Mouse (Mus musculus) right cerebral cortex, postnatal 14 days (tissue): ENCODE data around the gene Zc3hav1.
"Not testable (repeated sequence)": the region's sequence is repeated elsewhere in the genome, so short reads cannot be mapped to it uniquely, and the experiment has no call there.

Source experiments
- DNase-seq: peaks from one replicate; pipeline ENCODE4 v3.0.0; 2022

Zc3hav1 gene

DNA sequence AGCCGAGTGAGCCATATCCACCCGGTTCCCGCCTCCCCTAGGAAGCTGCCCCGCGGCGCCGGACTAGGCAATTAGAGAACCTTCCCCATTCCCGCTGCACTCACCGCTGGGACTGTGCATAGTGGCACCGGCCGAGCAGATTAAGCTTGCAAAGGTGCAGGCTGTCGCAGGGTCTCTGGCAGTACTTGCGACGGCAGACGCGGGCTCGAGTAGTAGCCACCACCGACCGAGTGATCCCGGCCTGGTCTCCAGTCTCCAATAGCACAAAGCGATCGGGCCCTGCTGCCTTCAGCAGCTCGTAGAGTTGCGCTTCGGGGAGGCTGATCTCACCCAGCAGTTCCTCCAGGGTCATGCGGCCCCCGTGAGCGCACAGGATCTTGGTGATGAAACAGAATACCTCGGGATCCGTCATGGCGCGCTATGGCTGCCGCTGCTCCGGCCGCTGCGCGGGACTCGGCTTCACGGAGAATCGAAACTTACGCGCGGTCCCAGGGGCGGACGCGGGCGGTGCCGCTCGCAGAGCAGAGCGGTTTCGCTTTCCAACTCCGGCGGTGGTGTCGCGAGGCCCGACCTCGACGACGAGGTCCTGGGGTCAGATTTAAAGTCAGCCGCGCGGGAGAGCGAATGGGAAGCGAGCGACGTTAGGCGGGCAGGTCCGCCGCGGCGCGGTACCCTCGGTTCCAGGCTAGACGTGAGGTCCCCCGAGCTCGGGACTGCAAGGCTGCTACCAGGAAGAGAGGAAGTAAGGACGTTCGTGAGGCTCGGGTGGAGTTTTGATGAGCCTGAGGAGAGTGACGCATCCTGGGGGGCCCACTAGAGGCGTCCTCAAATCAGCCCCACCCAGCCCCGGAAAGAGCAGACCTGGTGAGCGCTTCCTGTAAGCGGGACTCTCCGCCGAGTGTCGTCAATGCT lies at the start of gene Zc3hav1:
Gene Zc3hav1, minus strand, starts transcription at position 793 of the 912 bp plus-strand sequence.
- peak; percentile 39 for DNase-seq

DNA sequence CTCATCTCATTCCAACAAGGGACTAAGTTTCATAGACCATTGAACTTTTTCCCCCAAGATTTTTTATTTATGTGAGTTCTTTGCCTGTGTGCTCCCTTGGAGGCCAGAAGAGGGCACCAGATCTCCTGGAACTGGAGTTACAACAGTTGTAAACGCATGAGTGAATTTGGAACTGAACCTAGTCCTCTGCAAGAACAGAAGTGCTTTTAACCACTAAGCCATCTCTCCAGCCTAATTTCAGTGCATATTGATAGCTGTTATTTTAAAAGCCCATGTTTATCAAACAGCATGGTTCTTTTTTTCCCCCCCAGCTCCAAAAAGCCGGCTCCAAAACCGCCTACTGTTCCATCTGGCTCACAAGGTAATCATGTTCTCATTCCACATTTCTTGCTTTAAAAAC lies 35.3 kb upstream of the Zc3hav1 start:
- peak; percentile 5 for DNase-seq

DNA sequence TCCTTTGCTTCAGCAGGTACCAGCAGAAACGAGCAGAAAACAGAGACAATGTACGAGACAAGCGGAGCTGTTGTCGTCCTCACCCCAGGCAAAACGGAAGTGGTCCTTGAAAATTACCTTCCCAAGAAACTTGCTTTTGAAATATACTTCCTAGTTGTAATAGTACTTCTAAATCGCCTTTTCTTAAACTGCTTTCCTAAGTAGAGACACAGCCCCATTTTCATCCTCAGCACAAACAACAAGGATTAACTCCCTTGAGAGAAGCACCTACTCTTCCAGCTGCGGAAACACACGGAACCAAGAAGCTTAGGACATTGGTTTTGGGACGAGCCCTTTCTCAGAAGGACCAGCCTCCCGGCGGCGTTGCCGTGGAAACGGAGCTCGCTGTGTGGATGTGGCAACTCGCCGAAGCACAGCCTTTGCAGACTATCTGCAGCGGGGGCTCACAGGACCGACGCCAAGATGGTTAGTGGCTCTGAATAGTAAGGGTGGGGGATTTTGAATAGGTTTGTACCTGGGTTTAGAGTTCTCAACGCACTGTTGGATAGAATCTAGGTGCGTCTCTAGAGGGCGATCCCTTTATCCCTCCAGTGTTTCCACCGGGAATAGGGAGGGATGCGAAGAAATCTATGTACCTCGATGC lies 26.8 kb upstream of the Zc3hav1 start, which contains the start of gene Ttc26:
Gene Ttc26, plus strand, starts transcription at position 341 of the 643 bp plus-strand sequence.
- peak; percentile 87 for DNase-seq

DNA sequence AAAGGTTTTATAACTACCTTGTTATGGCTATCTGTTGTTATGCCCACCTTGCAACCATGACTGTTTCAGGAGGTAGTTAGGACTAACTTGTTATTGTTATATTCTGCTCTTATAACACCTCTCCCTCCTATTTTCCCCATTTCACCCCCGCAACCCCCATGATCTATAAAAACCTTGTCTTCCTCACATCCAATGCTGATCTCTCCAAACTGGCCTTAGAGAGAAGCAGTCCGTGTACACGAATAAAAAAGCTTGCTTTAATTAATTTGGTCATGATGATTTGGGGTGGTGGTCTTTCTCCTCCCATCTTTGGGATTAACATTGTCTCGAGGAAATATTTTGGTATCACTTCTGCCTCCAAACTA lies 26.3 kb upstream of the Zc3hav1 start:
- DNase-seq = no peak

DNA sequence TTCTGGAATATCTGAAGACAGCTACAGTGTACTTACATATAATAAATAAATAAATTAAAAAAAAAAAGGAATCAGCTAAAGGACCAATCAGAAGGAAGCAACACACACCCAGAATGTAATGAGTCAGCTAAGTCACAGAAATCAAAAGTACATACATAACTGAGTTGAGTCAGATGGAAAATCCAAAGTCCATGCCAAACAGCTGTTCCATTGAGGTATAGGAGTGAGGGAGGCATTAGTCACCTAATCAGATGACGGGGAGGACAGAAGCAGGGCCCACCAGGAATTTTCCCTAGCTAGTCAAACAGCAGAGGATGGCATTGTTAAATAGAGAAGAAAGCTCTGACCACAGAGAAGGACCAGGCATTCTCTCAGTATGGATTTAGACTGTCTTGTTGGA lies 19.9 kb upstream of the Zc3hav1 start:
- DNase-seq = no peak

- DNase-seq = no peak
Measured at GRCm38 (mm10) chr6:38369945-38370344, 15.5 kb upstream of the Zc3hav1 start.

DNA sequence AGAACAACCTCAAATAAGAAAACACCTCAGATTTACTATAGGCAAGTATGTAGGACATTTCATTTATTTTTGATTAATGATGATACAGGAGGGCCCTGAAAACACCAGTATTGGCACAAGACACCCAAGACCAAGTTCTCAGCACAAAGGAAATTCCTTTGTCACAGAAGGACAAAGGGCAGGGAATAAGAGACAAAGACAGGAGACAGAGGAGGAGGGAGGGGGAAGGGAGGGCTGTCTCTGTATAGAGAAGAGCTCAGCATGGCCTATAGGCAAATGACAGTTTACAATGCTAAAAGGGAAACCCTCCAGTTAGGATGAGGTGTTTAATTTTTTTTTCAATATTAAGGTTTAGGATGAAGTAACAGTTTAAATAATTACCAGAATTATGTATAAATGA lies 9.7 kb upstream of the Zc3hav1 start:
- no peak for DNase-seq

- no peak for DNase-seq
Measured at GRCm38 (mm10) chr6:38363370-38363769, 9.0 kb upstream of the Zc3hav1 start.

DNA sequence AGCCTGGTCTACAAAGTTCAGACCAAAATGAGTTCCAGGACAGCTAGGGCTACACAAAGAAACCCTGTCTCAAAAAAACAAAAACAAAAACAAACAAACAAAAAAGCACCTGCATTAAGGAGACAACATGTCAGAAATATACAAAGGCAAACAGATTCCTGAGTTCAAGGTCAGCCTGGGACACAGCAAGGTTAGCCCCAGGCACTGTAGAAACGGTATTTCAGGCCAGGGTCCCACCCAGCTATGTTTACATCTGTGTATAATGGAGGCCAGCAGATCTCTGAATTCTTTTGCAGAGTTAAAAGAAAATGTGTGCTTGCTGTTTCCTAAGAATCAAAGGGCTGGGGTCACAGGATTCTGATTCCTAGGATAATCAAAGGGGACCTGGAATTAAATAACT lies 7.5 kb upstream of the Zc3hav1 start:
- no peak for DNase-seq

GRCm38 (mm10) chr6:38361065-38361464 lies 6.7 kb upstream of the Zc3hav1 start:
- DNase-seq = no peak

DNA sequence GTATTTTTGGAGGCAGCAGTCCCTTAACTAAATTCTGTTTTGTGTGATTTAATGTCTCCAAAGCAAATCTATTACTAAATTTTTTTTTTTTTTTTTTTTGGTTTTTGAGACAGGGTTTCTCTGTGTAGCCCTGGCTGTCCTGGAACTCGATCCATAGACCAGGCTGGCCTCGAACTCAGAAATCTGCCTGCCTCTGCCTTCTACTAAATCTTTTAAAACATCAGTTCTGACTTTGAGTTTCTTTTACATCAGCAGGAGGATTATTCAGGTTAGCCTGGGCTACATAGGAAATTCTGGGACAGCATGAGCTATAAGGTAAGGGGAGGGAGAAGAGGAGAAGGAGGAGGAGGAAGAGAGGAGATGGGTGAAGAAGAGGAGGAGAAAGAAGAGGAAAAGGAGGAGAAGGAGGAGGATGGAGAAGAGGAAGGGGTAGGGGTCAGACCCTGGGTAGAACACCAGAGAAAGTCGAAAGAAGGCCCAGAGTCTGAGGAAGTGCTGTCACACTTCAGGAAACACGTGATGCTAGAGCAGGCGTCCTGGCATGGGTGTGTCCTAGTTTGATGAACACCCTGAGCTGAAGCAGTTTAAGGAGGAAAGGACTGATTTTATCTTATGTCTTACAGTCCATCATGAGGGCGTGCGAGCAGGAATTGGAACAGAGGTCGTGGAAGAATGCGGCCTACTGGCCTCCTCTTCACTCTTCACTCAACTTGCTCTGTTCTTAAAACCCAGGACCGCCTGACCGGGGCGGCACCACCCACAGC lies 5.5 kb upstream of the Zc3hav1 start:
- no peak for DNase-seq

DNA sequence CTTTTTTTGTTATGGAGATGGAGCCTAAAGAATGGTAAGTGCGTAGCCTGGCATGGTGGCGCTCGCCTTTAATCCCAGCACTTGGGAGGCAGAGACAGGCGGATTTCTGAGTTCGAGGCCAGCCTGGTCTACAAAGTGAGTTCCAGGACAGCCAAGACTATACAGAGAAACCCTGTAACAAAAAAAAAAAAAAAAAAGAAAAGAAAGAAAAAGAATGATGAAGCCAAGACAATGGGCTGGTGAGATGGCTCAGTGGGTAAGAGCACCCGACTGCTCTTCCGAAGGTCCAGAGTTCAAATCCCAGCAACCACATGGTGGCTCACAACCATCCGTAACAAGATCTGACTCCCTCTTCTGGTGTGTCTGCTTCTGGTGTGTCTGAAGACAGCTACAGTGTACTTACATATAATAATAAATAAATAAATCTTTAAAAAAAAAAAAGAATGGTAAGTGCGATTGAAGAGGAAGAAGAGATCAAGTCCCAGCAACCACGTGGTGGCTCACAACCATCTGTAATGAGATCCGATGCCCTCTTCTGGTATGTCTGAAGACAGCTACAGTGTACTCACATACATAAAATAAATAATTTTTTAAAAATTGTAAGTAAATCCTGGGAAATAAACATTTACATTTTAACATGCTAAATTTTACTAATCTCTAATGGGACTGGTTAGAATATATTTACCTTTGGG lies 4.8 kb upstream of the Zc3hav1 start:
- not testable (repeated sequence) for DNase-seq

- no peak for DNase-seq
Measured at GRCm38 (mm10) chr6:38358253-38359027, 4.0 kb upstream of the Zc3hav1 start.

GRCm38 (mm10) chr6:38357603-38358252 lies 3.3 kb upstream of the Zc3hav1 start:
- DNase-seq = no peak

DNA sequence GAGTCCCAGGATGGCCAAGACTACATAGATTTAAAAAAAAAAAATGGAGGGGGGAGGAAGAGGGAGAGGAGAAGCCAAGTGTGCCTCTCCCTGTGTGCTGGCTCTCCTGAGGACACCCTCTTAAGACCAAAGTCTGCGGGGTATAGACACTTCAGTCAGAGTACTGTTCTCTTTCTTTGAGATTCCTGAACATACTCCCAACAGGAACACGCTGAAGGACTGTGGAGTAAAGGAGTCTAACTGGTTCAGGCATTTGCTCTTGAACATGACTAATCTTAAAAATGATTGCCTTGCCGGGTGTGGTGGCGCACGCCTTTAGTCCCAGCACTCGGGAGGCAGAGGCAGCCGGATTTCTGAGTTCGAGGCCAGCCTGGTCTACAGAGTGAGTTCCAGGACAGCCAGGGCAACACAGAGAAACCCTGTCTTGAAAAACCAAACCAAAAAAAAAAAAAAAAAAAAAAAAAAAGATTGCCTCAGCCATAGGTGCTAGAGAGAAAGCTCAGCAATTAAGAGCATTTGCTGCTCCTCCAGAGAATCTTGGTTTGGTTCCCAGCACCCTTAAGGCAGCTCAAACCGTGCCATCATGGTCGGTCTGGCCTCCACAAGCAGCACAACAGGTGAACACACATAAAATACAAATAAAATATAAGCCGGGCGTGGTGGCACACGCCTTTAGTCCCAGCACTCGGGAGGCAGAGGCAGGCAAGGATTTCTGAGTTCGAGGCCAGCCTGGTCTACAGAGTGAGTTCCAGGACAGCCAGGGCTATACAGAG lies 2.4 kb upstream of the Zc3hav1 start:
- not testable (repeated sequence) for DNase-seq

DNA sequence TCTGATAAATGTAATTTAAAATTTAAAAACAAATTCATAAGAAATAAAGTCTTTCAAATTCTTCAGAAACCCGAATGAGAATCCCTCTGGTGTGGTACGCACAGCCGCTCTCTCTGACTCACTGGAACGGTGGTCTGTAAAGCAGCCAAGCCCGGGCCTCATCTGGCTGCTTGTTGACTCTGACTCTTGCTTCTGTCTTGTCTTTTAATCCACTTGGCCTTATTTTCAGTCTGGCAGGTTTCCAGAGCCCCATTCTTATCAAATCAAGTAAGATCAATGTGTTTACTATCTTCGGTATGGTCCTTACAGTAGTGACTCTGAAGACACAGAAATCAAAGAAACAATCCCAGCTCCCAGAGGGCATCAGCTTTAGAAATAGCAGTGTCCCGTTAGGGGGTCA lies 1.5 kb upstream of the Zc3hav1 start:
- DNase-seq = no peak

- DNase-seq = no peak
Measured at GRCm38 (mm10) chr6:38355354-38355823, 986 bp upstream of the Zc3hav1 start.

DNA sequence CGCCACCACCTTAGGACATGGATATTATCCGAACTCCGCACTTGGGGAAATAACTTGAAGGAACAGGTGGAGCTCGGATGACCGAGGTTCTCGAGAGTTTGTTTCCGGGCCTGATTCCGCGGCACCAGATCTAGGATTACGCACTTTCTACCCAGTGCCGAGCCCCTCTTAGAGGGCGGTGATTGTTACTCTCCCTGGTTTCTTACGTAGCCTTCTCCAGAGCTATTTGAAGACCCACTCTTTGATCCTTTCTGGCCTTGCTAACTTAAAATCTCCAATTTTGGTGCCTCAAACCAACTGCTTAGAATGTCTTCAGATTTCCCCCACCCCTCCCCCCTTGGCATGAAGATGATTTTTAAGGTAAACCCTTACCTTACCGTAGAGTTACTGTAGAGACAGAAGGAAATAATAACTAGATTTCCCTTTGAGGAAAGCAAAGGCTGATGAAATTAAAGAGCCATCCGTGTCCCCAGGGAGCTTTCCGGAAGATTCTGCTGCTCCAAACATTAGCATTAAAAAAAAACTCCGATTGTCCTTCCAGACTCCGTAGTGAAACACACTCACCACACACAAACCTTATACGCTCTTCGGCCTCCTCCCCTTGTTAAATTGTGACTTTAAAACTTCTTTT lies 435 bp upstream of the Zc3hav1 start:
- DNase-seq = no peak

GRCm38 (mm10) chr6:38353181-38353580 lies 1.2 kb downstream of the Zc3hav1 start:
- no peak for DNase-seq

DNA sequence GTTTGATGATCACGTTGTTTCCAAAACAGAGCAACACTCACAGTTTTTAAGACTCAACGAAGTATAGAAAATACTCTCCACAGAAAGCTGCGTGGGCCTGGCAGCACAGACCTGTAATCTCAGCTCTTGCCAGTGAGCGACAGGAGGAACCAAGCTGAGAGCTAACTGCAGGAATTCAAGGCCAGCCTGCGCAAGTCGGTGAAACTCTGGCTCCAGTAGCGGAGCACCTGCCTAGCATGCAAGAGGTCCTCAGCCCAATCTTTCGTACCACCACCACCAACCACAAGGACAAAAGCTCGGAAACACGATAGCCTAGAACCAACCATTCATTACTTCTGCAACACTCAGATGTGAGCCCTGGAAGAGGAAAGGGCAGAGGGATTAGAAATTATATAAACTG lies 2.0 kb downstream of the Zc3hav1 start:
- DNase-seq = no peak
